Comparison of ENCODE assay signal across 8 mouse cellular contexts in the genomic region with DNA sequence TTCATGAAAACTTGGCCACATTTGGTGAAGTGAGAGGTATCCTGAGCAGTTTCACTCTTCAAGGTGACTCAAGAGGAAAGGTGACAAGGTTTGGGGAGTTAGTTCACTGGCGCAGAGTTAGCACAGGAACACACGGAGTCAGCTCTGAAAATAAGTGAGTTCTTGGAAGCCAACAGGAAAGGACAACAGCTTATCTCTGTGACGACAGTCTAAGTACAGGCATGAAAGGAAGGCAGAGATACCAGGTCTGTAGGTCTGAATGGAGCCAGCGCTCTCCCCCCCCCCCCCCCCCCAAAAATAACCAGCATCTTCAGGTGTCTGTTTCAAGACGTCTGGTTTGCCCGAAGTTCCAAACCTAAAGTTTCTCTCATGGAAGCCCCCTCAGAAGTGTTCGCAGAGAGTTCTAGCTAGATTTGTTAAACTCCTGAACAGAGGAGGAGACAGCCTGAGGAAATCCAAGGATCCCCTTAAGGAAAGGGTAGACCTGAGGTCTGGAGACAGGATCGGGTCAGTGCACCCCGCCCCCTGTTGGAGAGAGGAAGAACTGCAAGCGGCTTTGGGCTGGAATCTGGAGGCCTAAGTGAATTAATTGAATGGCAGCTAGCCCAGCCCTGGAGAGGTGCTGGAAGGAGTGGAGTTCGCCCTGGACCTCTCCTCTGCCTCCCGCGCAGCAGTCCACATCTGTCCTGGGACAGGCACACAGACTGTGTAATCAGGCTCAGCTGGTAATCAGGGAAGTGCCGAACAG. TPM values are rescaled to one million over a fixed set of nuclear protein-coding genes. Genes with fewer than 3 reads are reported as not detected.
DNase-seq lines count a peak whose midpoint lies in the region; ATAC-seq and TF ChIP-seq lines count a peak whose summit lies in the region.

No protein-coding gene starts in this region.

- WGBS in intestine, embryonic 16.5 days, result 41% methylated on average over 14 of the region's 14 CpGs
- WGBS in limb, embryonic 12.5 days, result 38% methylated on average over 14 of the region's 14 CpGs
- WGBS in midbrain, embryonic 14.5 days, result 46% methylated on average over 14 of the region's 14 CpGs

- no peaks in the 10 kb centered on the region for H3K36me3 ChIP-seq in intestine, embryonic 16.5 days (ENCODE audit: control insufficient read depth, insufficient read depth, low read length)
- H3K36me3 ChIP-seq in limb, embryonic 12.5 days, result no peaks in the 10 kb centered on the region
- H3K36me3 ChIP-seq in midbrain, embryonic 14.5 days (ENCODE audit: control insufficient read depth, insufficient read depth, low read length), result no peaks in the 10 kb centered on the region
- no peaks in the 10 kb centered on the region for H3K36me3 ChIP-seq in testis, adult 2 months (ENCODE audit: control insufficient read depth, insufficient read depth, low read length)

- H3K4me1 ChIP-seq in intestine, embryonic 16.5 days (ENCODE audit: control insufficient read depth, insufficient read depth, low read length), result peaks cover 8% of the 10 kb centered on the region; the same call in 1 of the 2 replicates
- 0 out of 2 replicates have a peak, but pooled peaks cover 4% of the 10 kb centered on the region for H3K4me1 ChIP-seq in limb, embryonic 12.5 days (replicated peaks)
- H3K4me1 ChIP-seq in midbrain, embryonic 14.5 days (ENCODE audit: control insufficient read depth, insufficient read depth, low read length), result no peaks in the 10 kb centered on the region
- H3K4me1 ChIP-seq in testis, adult 2 months (ENCODE audit: control insufficient read depth, insufficient read depth, low read length), result peaks cover 5% of the 10 kb centered on the region

- H3K9ac ChIP-seq in intestine, embryonic 16.5 days (ENCODE audit: low read depth, low read length), result no peak overlapping the region
- no peak overlapping the region for H3K9ac ChIP-seq in limb, embryonic 12.5 days (replicated peaks)
- H3K9ac ChIP-seq in midbrain, embryonic 14.5 days (replicated peaks; ENCODE audit: low read length), result no peak overlapping the region

- peak; percentile 16 for DNase-seq in 416B (ENCODE audit: low read depth)
- DNase-seq in adrenal gland, adult 2 months, result peak; percentile 76
- DNase-seq in embryo, embryonic 11.5 days (ENCODE audit: low read depth, low spot score), result peak; percentile 44
- DNase-seq in heart, adult 11 months, result peak; percentile 96
- peak; percentile 74 for DNase-seq in midbrain, embryonic 14.5 days

- H3K9me3 ChIP-seq in intestine, embryonic 16.5 days (ENCODE audit: control insufficient read depth, low read length), result no peaks in the 10 kb centered on the region
- no peaks in the 10 kb centered on the region for H3K9me3 ChIP-seq in limb, embryonic 12.5 days
- no peaks in the 10 kb centered on the region for H3K9me3 ChIP-seq in midbrain, embryonic 14.5 days (ENCODE audit: control insufficient read depth, low read length)

- H3K4me2 ChIP-seq in intestine, embryonic 16.5 days (ENCODE audit: low read depth, low read length), result no peak overlapping the region
- H3K4me2 ChIP-seq in limb, embryonic 12.5 days, result no peak overlapping the region
- no peak overlapping the region for H3K4me2 ChIP-seq in midbrain, embryonic 14.5 days (ENCODE audit: low read length)

- H3K4me3 ChIP-seq in intestine, embryonic 16.5 days (ENCODE audit: low read length), result no peak overlapping the region
- H3K4me3 ChIP-seq in limb, embryonic 12.5 days (replicated peaks), result no peak overlapping the region
- H3K4me3 ChIP-seq in midbrain, embryonic 14.5 days (replicated peaks; ENCODE audit: low read depth, low read length), result no peak overlapping the region
- no peak overlapping the region; the same call in 1 of the 2 replicates for H3K4me3 ChIP-seq in testis, adult 2 months (ENCODE audit: control insufficient read depth, low read depth, low read length)

- no peaks in the 10 kb centered on the region for H3K27me3 ChIP-seq in intestine, embryonic 16.5 days (replicated peaks; ENCODE audit: control insufficient read depth, insufficient read depth, low read length)
- H3K27me3 ChIP-seq in limb, embryonic 12.5 days, result no peaks in the 10 kb centered on the region
- no peaks in the 10 kb centered on the region for H3K27me3 ChIP-seq in midbrain, embryonic 14.5 days (ENCODE audit: control insufficient read depth, insufficient read depth, low read length)
- H3K27me3 ChIP-seq in testis, adult 2 months (ENCODE audit: control insufficient read depth, insufficient read depth, low read length), result no peaks in the 10 kb centered on the region

- no peak for TF ChIP-seq POLR2A in testis, adult 2 months (IDR thresholded peaks at IDR 0.05; ENCODE audit: control insufficient read depth, low read depth, low read length)

- ATAC-seq in intestine, embryonic 16.5 days, result no peak; the same call in 1 of the 2 replicates
- peak; percentile 78 for ATAC-seq in limb, embryonic 12.5 days (ENCODE audit: insufficient number of reproducible peaks, insufficient read depth, low FRiP score, low TSS enrichment, low read depth)
- ATAC-seq in midbrain, embryonic 14.5 days (ENCODE audit: low FRiP score, low TSS enrichment), result peak; percentile 73; the same call in 1 of the 2 replicates

- H3K27ac ChIP-seq in intestine, embryonic 16.5 days (ENCODE audit: low read length), result 0 out of 2 replicates have a peak overlapping the region, but pooled peaks have one; percentile 24
- H3K27ac ChIP-seq in limb, embryonic 12.5 days, result no peak overlapping the region
- 0 out of 2 replicates have a peak overlapping the region, but pooled peaks have one; percentile 37 for H3K27ac ChIP-seq in midbrain, embryonic 14.5 days (replicated peaks; ENCODE audit: low read depth, low read length)
- no peak overlapping the region for H3K27ac ChIP-seq in testis, adult 2 months (ENCODE audit: control insufficient read depth, insufficient read depth, low read depth, low read length)

- TF ChIP-seq CTCF in testis, adult 2 months (IDR thresholded peaks at IDR 0.05; ENCODE audit: control insufficient read depth, insufficient read depth, insufficient replicate concordance, low read depth, low read length), result peak; percentile 94

RNA-seq across cellular contexts. Expression of a gene that starts 24.1 kb away (rescaled TPM):
- total RNA-seq in adrenal gland, adult 2 months (2021), result 1 to 10 TPM; 1.7 to 2.0 TPM
- polyA plus RNA-seq in adrenal gland, adult 2 months (2012; rRNA removed), result 0.11 and 0.12 TPM in 2 replicates
- polyA plus RNA-seq in intestine, embryonic 16.5 days (2015; fragmentation: Nextera tagmentation; extraction: Ambion mirVana), result 2.1 and 2.2 TPM in 2 replicates
- polyA plus RNA-seq in limb, embryonic 12.5 days (2016; fragmentation: Nextera tagmentation; extraction: Ambion mirVana), result 15.6 and 18.5 TPM in 2 replicates
- 0.16 and 0.26 TPM in 2 replicates for polyA plus RNA-seq in midbrain, embryonic 14.5 days (2014; fragmentation: Nextera tagmentation; extraction: Ambion mirVana)
- polyA plus RNA-seq in testis, adult 2 months (2012; rRNA removed), result 1.9 and 2.5 TPM in 2 replicates

RNA-seq across cellular contexts. Expression of a gene that starts 52.2 kb away (rescaled TPM):
- total RNA-seq in adrenal gland, adult 2 months (2021), result not detected
- polyA plus RNA-seq in adrenal gland, adult 2 months (2012; rRNA removed), result not detected in 2 replicates
- 0.09 TPM in 1 of 2 replicates, not detected in the other for polyA plus RNA-seq in intestine, embryonic 16.5 days (2015; fragmentation: Nextera tagmentation; extraction: Ambion mirVana)
- 0.15 and 0.25 TPM in 2 replicates for polyA plus RNA-seq in limb, embryonic 12.5 days (2016; fragmentation: Nextera tagmentation; extraction: Ambion mirVana)
- 45.0 and 46.2 TPM in 2 replicates for polyA plus RNA-seq in midbrain, embryonic 14.5 days (2014; fragmentation: Nextera tagmentation; extraction: Ambion mirVana)
- not detected in 2 replicates for polyA plus RNA-seq in testis, adult 2 months (2012; rRNA removed)

Comparison
In these comparisons a context has a peak if more than half of its experiments do, and no peak if none do; other contexts are left out.
1. DNase-seq: peak in every context shown above with its lines; median percentile 96 in heart, adult 11 months; 76 in adrenal gland, adult 2 months; 74 in midbrain, embryonic 14.5 days; 44 in embryo, embryonic 11.5 days; 16 in 416B.
2. H3K27ac ChIP-seq: peak in intestine, embryonic 16.5 days (single experiment) and midbrain, embryonic 14.5 days (single experiment); none in limb, embryonic 12.5 days (single experiment) and testis, adult 2 months (single experiment).
3. RNA of a gene that starts 52.2 kb away (polyA plus RNA-seq): 45.0 to 46.2 TPM in midbrain, embryonic 14.5 days; 0.15 to 0.25 TPM in limb, embryonic 12.5 days, 0.09 TPM in intestine, embryonic 16.5 days, not detected in adrenal gland, adult 2 months and not detected in testis, adult 2 months; every median in the first group is over 10 times any median in the second.